Mouse (Mus musculus) liver, embryonic 14.5 days (tissue): ENCODE results near the gene Sh3pxd2b. TPM values are rescaled to one million over a fixed set of nuclear protein-coding genes. Genes with fewer than 3 reads are reported as not detected.
"Not testable (repeated sequence)": the region's sequence is repeated elsewhere in the genome, so short reads cannot be mapped to it uniquely, and the experiment has no call there.

Source experiments
- ATAC-seq: fragments of 200-750 bp; cut with Nextera tagmentation; 2 replicates; pipeline ENCODE4 v1.8.0; 2017; ENCODE audit warnings: moderate number of reproducible peaks, mild to moderate bottlenecking, moderate library complexity; ENCODE audit not compliant: insufficient read depth
- DNase-seq, 3 experiments: peaks; one replicate each; pipeline ENCODE4 v3.0.0-alpha.2; 2012 to 2013; ENCODE audit warnings: low read depth in 3 of 3, low spot score in 3 of 3
- H3K27ac ChIP-seq: fragments of 300-500 bp; sonication (generic); 2 replicates; pipeline ENCODE4 v1.5.1; 2014; ENCODE audit warnings: moderate library complexity, mild to moderate bottlenecking, control low read depth, inconsistent platforms
- H3K27me3 ChIP-seq: fragments of 300-500 bp; sonication (generic); 2 replicates; pipeline ENCODE4 v1.6.1; 2014; ENCODE audit warnings: mild to moderate bottlenecking, low read length, moderate library complexity; ENCODE audit not compliant: control insufficient read depth, insufficient read depth
- H3K36me3 ChIP-seq: fragments of 300-500 bp; sonication (generic); replicated peaks from 2 replicates; pipeline ENCODE4 v1.6.1; 2014; ENCODE audit warnings: low read depth; ENCODE audit not compliant: control insufficient read depth, insufficient read depth
- H3K4me1 ChIP-seq, 2 experiments: fragments of 200-500 bp in 1 of 2; fragments of 300-500 bp in 1 of 2; sonication (generic) in 1 of 2; replicated peaks; 2 replicates each; pipeline ENCODE4 v1.6.1; 2012 to 2014; ENCODE audit warnings: antibody characterized with exemption in 1 of 2, inconsistent platforms in 1 of 2, low read length in 1 of 2; ENCODE audit not compliant: control insufficient read depth in 2 of 2, insufficient read depth in 2 of 2
- H3K4me2 ChIP-seq: fragments of 300-500 bp; sonication (generic); 2 replicates; pipeline ENCODE4 v1.6.1; 2014; ENCODE audit warnings: low read depth, mild to moderate bottlenecking, control low read depth, moderate library complexity
- H3K4me3 ChIP-seq, 2 experiments: fragments of 200-500 bp in 1 of 2; fragments of 300-500 bp in 1 of 2; sonication (generic) in 1 of 2; 2 replicates each; pipeline ENCODE4 v1.5.1; 2012 to 2014; ENCODE audit warnings: low read depth in 2 of 2, low read length in 2 of 2, mild to moderate bottlenecking in 2 of 2, control low read depth in 1 of 2, inconsistent platforms in 1 of 2, moderate library complexity in 1 of 2; ENCODE audit not compliant: insufficient read depth in 1 of 2
- H3K9ac ChIP-seq: fragments of 300-500 bp; sonication (generic); replicated peaks from 2 replicates; pipeline ENCODE4 v1.6.1; 2014; ENCODE audit warnings: mild to moderate bottlenecking, control low read depth, moderate library complexity
- H3K9me3 ChIP-seq: fragments of 300-500 bp; sonication (generic); 2 replicates; pipeline ENCODE4 v1.6.1; 2016; ENCODE audit warnings: low read length, mixed read lengths; ENCODE audit not compliant: control insufficient read depth
- CTCF ChIP-seq: IDR thresholded peaks from 2 replicates; pipeline ENCODE4 v1.5.1; 2016; ENCODE audit warnings: antibody characterized with exemption, low read depth, control low read depth
- EP300 ChIP-seq: IDR thresholded peaks from 2 replicates; pipeline ENCODE4 v1.6.1; 2016; ENCODE audit warnings: antibody characterized with exemption, low read depth
- WGBS: fragments of 180-500 bp; shearing (Covaris S2); extraction: QIAGEN DNeasy Blood & Tissue Kit; methylation state at CpG from one replicate; pipeline ENCODE4 v1.1.7; 2014; ENCODE audit not compliant: insufficient replicate concordance; 5-methylcytosine and 5-hydroxymethylcytosine counted together
- polyA plus RNA-seq, 2 experiments: library from polyadenylated mRNA; depleted of rRNA in 1 of 2; stranded (reverse) in 1 of 2; unstranded in 1 of 2; fragments of >200 nt; fragmentation: Nextera tagmentation in 1 of 2; extraction: Ambion mirVana in 1 of 2; gene quantifications; 2 replicates each; pipeline versions ENCODE4 v1.2.1 to v1.2.3; 2012 to 2014

Sh3pxd2b gene
- polyA plus RNA-seq (2012; rRNA removed) (0.75 and 0.83 TPM in 2 replicates), polyA plus RNA-seq (2014; fragmentation: Nextera tagmentation; extraction: Ambion mirVana) (0.56 and 0.89 TPM in 2 replicates)

DNA sequence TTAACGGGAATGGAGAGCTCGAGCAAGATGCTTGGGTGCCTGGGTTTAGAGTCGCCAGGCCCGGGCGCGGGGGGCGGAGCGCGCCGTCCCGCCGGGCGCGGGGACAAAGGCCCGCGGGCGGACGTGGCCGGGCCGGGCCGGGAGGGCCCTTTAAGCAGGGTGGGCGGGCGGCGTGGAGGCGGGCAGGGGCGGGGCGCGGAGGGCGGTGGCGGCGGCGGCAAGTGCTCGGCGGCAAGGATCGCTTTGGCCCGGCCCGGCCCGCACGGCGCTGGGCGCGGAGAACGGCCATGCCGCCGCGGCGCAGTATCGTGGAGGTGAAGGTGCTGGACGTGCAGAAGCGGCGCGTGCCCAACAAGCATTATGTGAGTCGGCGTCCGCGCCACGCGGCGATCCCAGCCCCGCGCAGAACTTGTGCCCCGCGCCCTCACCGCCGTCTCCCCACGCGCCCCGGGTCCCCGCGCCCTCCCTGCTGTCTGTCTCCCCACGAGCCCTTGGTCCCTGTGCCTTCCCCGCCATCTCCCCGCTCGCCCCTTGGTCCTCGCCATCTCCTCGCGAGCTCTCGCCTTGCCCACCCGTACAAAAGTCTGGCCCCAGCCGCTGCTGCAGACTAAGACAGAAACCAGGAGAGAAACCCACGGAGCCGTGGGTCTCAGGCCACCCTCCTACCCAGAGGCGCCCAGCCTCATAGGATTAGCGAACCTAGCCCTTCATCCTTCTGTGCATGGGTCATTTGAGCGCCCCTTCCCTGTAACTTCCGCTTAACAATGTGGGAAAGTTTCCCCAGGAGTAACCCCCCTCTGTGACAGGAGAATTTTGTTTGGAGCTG lies at the start of gene Sh3pxd2b:
Gene Sh3pxd2b, plus strand, starts transcription at position 214 of the 826 bp plus-strand sequence.
- Histone ChIP-seq H3K9me3 (no peaks in the 10 kb centered on the region), H3K4me2 (peak within 1 kb of the TSS; percentile 60), H3K4me1 (peaks cover 0 to 9% of the 10 kb centered on the region in 2 experiments; a peak in 2 of 4 replicates), H3K27ac (no peak within 1 kb of the TSS), H3K4me3 (peak within 1 kb of the TSS; percentile 47 to 55), H3K27me3 (peaks cover 24% of the 10 kb centered on the region), H3K36me3 (no peaks in the 10 kb centered on the region), H3K9ac (peak within 1 kb of the TSS; percentile 20; the same call in 1 of the 2 replicates)
- no peak for TF ChIP-seq EP300
- TF ChIP-seq CTCF, result no peak
- DNase-seq, result no peak
- 1% methylated on average over 71 of the region's 86 CpGs for WGBS
- ATAC-seq, result peak; percentile 54; the same call in 1 of the 2 replicates

DNA sequence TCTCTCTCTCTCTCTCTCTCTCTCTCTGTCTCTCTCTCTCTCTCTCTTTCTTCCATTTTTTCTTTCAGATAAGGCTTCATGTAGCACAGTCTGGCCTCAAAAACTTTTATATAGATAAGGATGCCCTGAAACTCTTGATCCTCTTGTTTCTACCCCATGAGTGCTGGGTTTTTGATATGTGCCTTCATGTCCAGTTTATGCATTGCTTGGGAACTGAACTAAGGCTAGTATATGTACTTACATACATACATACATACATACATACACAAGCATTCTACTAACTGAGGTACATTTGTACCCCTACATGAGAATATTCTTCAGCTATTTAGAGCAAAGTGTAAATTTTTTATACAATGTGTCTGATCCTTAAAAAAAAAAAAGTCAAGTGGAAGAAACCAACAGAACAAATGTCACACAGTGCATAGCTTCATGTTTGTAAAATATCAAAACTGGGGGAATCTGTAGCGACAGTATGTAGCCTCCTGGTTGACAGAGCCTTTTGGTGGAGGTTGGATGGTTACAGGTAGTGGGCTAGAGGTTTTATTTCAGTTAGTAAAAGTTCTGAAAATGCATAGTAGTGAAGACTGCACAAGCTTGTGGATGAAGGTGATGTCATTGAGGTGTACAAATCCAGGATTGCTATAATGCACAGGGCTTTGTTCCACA lies 49.6 kb upstream of the Sh3pxd2b start:
- peak; percentile 70 to 75 (median 70) for DNase-seq
- H3K4me3 ChIP-seq, result peak overlapping the region; percentile 27 to 62
- WGBS, result 78% methylated on average over 1 of the region's 1 CpGs

GRCm38 (mm10) chr11:32298532-32298918 lies 49.1 kb upstream of the Sh3pxd2b start:
- WGBS, result 88% methylated on average over 2 of the region's 2 CpGs
- H3K36me3 ChIP-seq, result peaks cover 20% of the 10 kb centered on the region
- DNase-seq (peak; percentile 58 to 71 (median 68)), ATAC-seq (no peak; the same call in 1 of the 2 replicates)
- H3K27ac ChIP-seq, result peak overlapping the region; percentile 97
- H3K4me2 ChIP-seq, result peak overlapping the region; percentile 56
- TF ChIP-seq CTCF (no peak), EP300 (no peak)
- H3K27me3 ChIP-seq, result no peaks in the 10 kb centered on the region; the same call in 1 of the 2 replicates
- no peaks in the 10 kb centered on the region for H3K9me3 ChIP-seq
- peak overlapping the region; percentile 27 to 62 for H3K4me3 ChIP-seq
- peak overlapping the region; percentile 91 for H3K9ac ChIP-seq
- peaks cover 17 to 28% of the 10 kb centered on the region in 2 experiments for H3K4me1 ChIP-seq

More for the DNA sequence above, 49.6 kb upstream of the Sh3pxd2b start:
- Histone ChIP-seq H3K36me3 (peaks cover 20% of the 10 kb centered on the region), H3K9me3 (no peaks in the 10 kb centered on the region), H3K9ac (peak overlapping the region; percentile 91), H3K4me1 (peaks cover 19 to 32% of the 10 kb centered on the region in 2 experiments), H3K27me3 (no peaks in the 10 kb centered on the region; the same call in 1 of the 2 replicates), H3K4me2 (peak overlapping the region; percentile 56), H3K27ac (peak overlapping the region; percentile 97)
- peak; percentile 44 for ATAC-seq
- TF ChIP-seq EP300, result peak; percentile 57
- TF ChIP-seq CTCF, result no peak

DNA sequence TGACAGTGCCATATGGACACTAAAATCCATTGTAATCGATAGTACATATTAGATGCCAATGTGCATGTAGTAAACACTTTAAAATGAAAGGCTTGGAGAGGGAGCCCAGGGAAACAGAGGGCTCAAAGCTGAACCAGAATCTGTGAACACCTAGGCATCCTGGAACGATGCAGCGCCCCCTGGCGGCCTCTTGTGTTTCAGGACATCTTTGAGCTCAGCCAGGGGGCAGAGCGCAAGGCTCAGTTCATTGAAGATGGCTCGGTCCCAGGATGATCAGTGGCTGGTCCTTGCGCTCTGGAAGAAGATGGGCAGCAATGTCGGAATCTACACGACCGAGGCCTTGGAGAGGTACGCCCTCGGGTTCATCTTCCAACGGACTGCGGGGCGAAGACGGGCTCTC lies 47.8 kb upstream of the Sh3pxd2b start, which contains the start of gene Hbq1a:
Gene Hbq1a, plus strand, starts transcription at position 205 of the 400 bp plus-strand sequence.
- peak within 1 kb of the TSS; percentile 87 for H3K27ac ChIP-seq
- H3K4me2 ChIP-seq, result peak within 1 kb of the TSS; percentile 61
- peaks cover 19% of the 10 kb centered on the region for H3K36me3 ChIP-seq
- H3K9me3 ChIP-seq, ATAC-seq, H3K27me3 ChIP-seq: not testable (repeated sequence)
- peaks cover 4 to 15% of the 10 kb centered on the region in 2 experiments for H3K4me1 ChIP-seq
- peak within 1 kb of the TSS; percentile 66 for H3K9ac ChIP-seq
- DNase-seq, result peak in 1 of 3 experiments; percentile 53
- WGBS, result 5% methylated on average over 16 of the region's 16 CpGs
- 0 out of 2 replicates have a peak, but pooled peaks have one; percentile 10 for TF ChIP-seq EP300
- peak; percentile 95 for TF ChIP-seq CTCF
- H3K4me3 ChIP-seq, result peak within 1 kb of the TSS; percentile 51 to 69
